11 mouse cellular contexts compared by ENCODE assay signal in the genomic region with DNA sequence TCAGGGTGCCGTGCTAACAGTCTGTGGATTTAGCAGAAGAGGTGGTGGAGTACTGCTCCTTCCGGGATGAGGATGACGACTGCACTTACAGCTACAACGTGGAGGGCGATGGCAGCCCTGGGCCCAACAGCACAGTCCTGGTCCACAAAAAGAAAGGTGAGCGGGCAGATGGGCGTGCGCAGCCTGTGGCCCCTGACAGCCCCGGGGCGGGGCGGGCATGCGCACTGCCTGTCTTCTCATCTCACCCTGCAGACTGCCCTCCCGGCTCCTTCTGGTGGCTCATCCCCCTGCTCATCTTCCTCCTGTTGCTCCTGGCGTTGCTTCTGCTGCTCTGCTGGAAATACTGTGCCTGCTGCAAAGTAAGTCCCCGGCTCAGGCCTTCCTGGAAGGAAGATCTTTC. TPM values are rescaled to one million over a fixed set of nuclear protein-coding genes. Genes with fewer than 3 reads are reported as not detected.
A peak's percentile ranks its signal among the peaks of the same experiment; 100 is the strongest.
DNase-seq lines count a peak whose midpoint lies in the region; ATAC-seq and TF ChIP-seq lines count a peak whose summit lies in the region.
"Had no signal": no experiment of that assay in that cellular context is flagged by ENCODE, and none has a peak within 500 bp of the region (broad histone marks: within the 10 kb centered on the region; RNA-seq: fewer than 3 reads in every experiment).

No protein-coding gene starts in this region.

- peak overlapping the region; percentile 15; the same call in 1 of the 2 replicates for H3K4me2 ChIP-seq in hindbrain, embryonic 12.5 days (replicated peaks)
- H3K4me2 ChIP-seq in hindbrain, postnatal 0 days (ENCODE audit: low read depth, low read length), result no peak overlapping the region
- H3K4me2 ChIP-seq in limb, embryonic 13.5 days (replicated peaks), result peak overlapping the region; percentile 39
- H3K4me2 ChIP-seq: hindbrain, embryonic 14.5 days had no signal

- ATAC-seq in hindbrain, embryonic 12.5 days (ENCODE audit: low FRiP score), result no peak
- ATAC-seq in hindbrain, postnatal 0 days, result no peak
- ATAC-seq in limb, embryonic 13.5 days (ENCODE audit: low FRiP score, low read depth), result no peak

- peaks cover 16% of the 10 kb centered on the region for H3K27me3 ChIP-seq in hindbrain, embryonic 12.5 days
- no peaks in the 10 kb centered on the region for H3K27me3 ChIP-seq in hindbrain, postnatal 0 days (ENCODE audit: insufficient read depth, low read length)
- peaks cover 27% of the 10 kb centered on the region for H3K27me3 ChIP-seq in E14TG2a.4 (ENCODE audit: insufficient read depth, low read length)
- H3K27me3 ChIP-seq in limb, embryonic 13.5 days, result peaks cover 30% of the 10 kb centered on the region

- H3K36me3 ChIP-seq in hindbrain, embryonic 12.5 days, result no peaks in the 10 kb centered on the region
- H3K36me3 ChIP-seq in hindbrain, postnatal 0 days (ENCODE audit: insufficient read depth, low read length), result no peaks in the 10 kb centered on the region
- H3K36me3 ChIP-seq in E14TG2a.4 (ENCODE audit: insufficient read depth, low read length) (no peaks in the 10 kb centered on the region), ES-E14 (ENCODE audit: control insufficient read depth, insufficient read depth, low read length, poor library complexity, severe bottlenecking) (no peaks in the 10 kb centered on the region)
- no peaks in the 10 kb centered on the region for H3K36me3 ChIP-seq in limb, embryonic 13.5 days

- 25% methylated on average over 14 of the region's 15 CpGs for whole genome bisulfite sequencing in hindbrain, embryonic 12.5 days
- WGBS in hindbrain, postnatal 0 days, result 31% methylated on average over 13 of the region's 15 CpGs
- 25% methylated on average over 15 of the region's 15 CpGs for WGBS in limb, embryonic 13.5 days

- no peak for TF ChIP-seq CTCF in hindbrain, postnatal 0 days (IDR thresholded peaks at IDR 0.05; ENCODE audit: low read depth)
- TF ChIP-seq CTCF in E14TG2a.4 (conservative IDR thresholded peaks at IDR 0.05; ENCODE audit: low read length), result no peak

- no peak for DNase-seq in hindbrain, postnatal 0 days (ENCODE audit: low spot score)
- DNase-seq in ES-E14 (ENCODE audit: low read depth, low spot score), result no peak
- DNase-seq in adrenal gland, adult 18-20 months (ENCODE audit: low spot score in 2 of 2), result no peak
- no peak for DNase-seq in cerebellum, adult 11 months
- DNase-seq: adrenal gland, postnatal 14 days; cerebellum, postnatal 25 days; retina, postnatal 1 day had no signal

- in situ Hi-C loops in ES-E14 (cut with MboI; ENCODE audit: low sequenced_read_pairs in 2 of 2, unreplicated experiment in 2 of 2), result no loop called here

- H3K27ac ChIP-seq in hindbrain, embryonic 12.5 days, result no peak overlapping the region
- H3K27ac ChIP-seq in hindbrain, postnatal 0 days, result no peak overlapping the region
- H3K27ac ChIP-seq in ES-E14 (ENCODE audit: insufficient read depth, low read depth, low read length, poor library complexity, severe bottlenecking), result no peak overlapping the region
- H3K27ac ChIP-seq in limb, embryonic 13.5 days, result no peak overlapping the region
- H3K27ac ChIP-seq: hindbrain, embryonic 14.5 days had no signal

- no peaks in the 10 kb centered on the region for H3K4me1 ChIP-seq in hindbrain, embryonic 12.5 days
- no peaks in the 10 kb centered on the region for H3K4me1 ChIP-seq in hindbrain, postnatal 0 days (ENCODE audit: insufficient read depth, low read length)
- H3K4me1 ChIP-seq in E14TG2a.4 (replicated peaks; ENCODE audit: low read depth, low read length), result peaks cover 45% of the 10 kb centered on the region
- peaks cover 0 to 15% of the 10 kb centered on the region in 2 experiments; a peak in 2 of 4 replicates for H3K4me1 ChIP-seq in ES-E14 (ENCODE audit: control insufficient read depth in 2 of 2, insufficient read depth in 2 of 2, low read length in 2 of 2, poor library complexity in 1 of 2)
- H3K4me1 ChIP-seq in limb, embryonic 13.5 days, result no peaks in the 10 kb centered on the region

- no peak overlapping the region for H3K4me3 ChIP-seq in hindbrain, embryonic 12.5 days
- H3K4me3 ChIP-seq in hindbrain, postnatal 0 days (ENCODE audit: low read length), result no peak overlapping the region
- peak overlapping the region; percentile 68 for H3K4me3 ChIP-seq in E14TG2a.4 (replicated peaks; ENCODE audit: low read length)
- peak overlapping the region; percentile 35 to 51 for H3K4me3 ChIP-seq in ES-E14 (ENCODE audit: insufficient read depth in 1 of 2, low read depth in 1 of 2, low read length in 2 of 2, poor library complexity in 1 of 2, severe bottlenecking in 1 of 2)
- peak overlapping the region; percentile 15; the same call in 1 of the 2 replicates for H3K4me3 ChIP-seq in limb, embryonic 13.5 days

- H3K9ac ChIP-seq in hindbrain, embryonic 12.5 days, result no peak overlapping the region
- H3K9ac ChIP-seq in hindbrain, postnatal 0 days (replicated peaks; ENCODE audit: low read length), result no peak overlapping the region
- peak overlapping the region; percentile 44; the same call in 1 of the 2 replicates for H3K9ac ChIP-seq in ES-E14 (ENCODE audit: insufficient read depth, low read depth, low read length, poor library complexity, severe bottlenecking)
- H3K9ac ChIP-seq in limb, embryonic 13.5 days, result no peak overlapping the region
- H3K9ac ChIP-seq: hindbrain, embryonic 14.5 days had no signal

- H3K9me3 ChIP-seq in hindbrain, embryonic 12.5 days (replicated peaks), result no peaks in the 10 kb centered on the region
- no peaks in the 10 kb centered on the region for H3K9me3 ChIP-seq in hindbrain, postnatal 0 days (ENCODE audit: low read length)
- no peaks in the 10 kb centered on the region for H3K9me3 ChIP-seq in E14TG2a.4 (ENCODE audit: low read length)
- no peaks in the 10 kb centered on the region for H3K9me3 ChIP-seq in ES-E14 (ENCODE audit: control insufficient read depth, insufficient read depth, low read depth, low read length)
- no peaks in the 10 kb centered on the region for H3K9me3 ChIP-seq in limb, embryonic 13.5 days

TF ChIP-seq in ES-E14, 5 proteins besides CTCF, POLR2A, EP300 and RAD21:
- no peak for TF ChIP-seq CHD2 (IDR thresholded peaks at IDR 0.05; ENCODE audit: low read depth, low read length)
- TF ChIP-seq MAFK (IDR thresholded peaks at IDR 0.05; ENCODE audit: insufficient read depth, low read depth, low read length), result no peak
- TF ChIP-seq ZNF384 (IDR thresholded peaks at IDR 0.05; ENCODE audit: low read depth, low read length), result no peak
- TF ChIP-seq HCFC1 (IDR thresholded peaks at IDR 0.05; ENCODE audit: borderline replicate concordance, insufficient read depth, low read length), result no peak
- TF ChIP-seq ZC3H11A (IDR thresholded peaks at IDR 0.05; ENCODE audit: borderline replicate concordance, low read depth, low read length), result no peak

RNA-seq across cellular contexts. Expression of gene Itgb4, which starts 15.2 kb away (rescaled TPM):
- 1.7 and 2.1 TPM in 2 replicates for polyA plus RNA-seq in hindbrain, embryonic 12.5 days (2016; fragmentation: Nextera tagmentation; extraction: Ambion mirVana)
- total RNA-seq in hindbrain, postnatal 0 days (2014; rRNA removed), result 1.7 and 3.1 TPM in 2 replicates
- polyA plus RNA-seq in hindbrain, postnatal 0 days (2015; fragmentation: Nextera tagmentation; extraction: Ambion mirVana), result 2.2 and 2.8 TPM in 2 replicates
- 9.6 and 26.3 TPM in 2 replicates for total RNA-seq in ES-E14 (2012; rRNA removed)
- polyA plus RNA-seq in limb, embryonic 13.5 days (2015; fragmentation: Nextera tagmentation; extraction: Ambion mirVana), result 5.2 and 6.3 TPM in 2 replicates
- total RNA-seq in adrenal gland, adult 18-20 months (2021), result 1 to 10 TPM; 3.1 to 3.7 TPM

RNA-seq across cellular contexts. Expression of gene Galk1, which starts 22.8 kb away (rescaled TPM):
- 109 and 115 TPM in 2 replicates for polyA plus RNA-seq in hindbrain, embryonic 12.5 days (2016; fragmentation: Nextera tagmentation; extraction: Ambion mirVana)
- total RNA-seq in hindbrain, postnatal 0 days (2014; rRNA removed), result 51.5 and 52.3 TPM in 2 replicates
- polyA plus RNA-seq in hindbrain, postnatal 0 days (2015; fragmentation: Nextera tagmentation; extraction: Ambion mirVana), result 60.3 and 61.7 TPM in 2 replicates
- total RNA-seq in ES-E14 (2012; rRNA removed), result 144 and 195 TPM in 2 replicates
- 207 and 211 TPM in 2 replicates for polyA plus RNA-seq in limb, embryonic 13.5 days (2015; fragmentation: Nextera tagmentation; extraction: Ambion mirVana)
- total RNA-seq in adrenal gland, adult 18-20 months (2021), result 10 to 100 TPM; 26.8 to 33.1 TPM

RNA-seq across cellular contexts. Expression of gene H3f3b, which starts 38.1 kb away (rescaled TPM):
- 2,216 and 2,474 TPM in 2 replicates for polyA plus RNA-seq in hindbrain, embryonic 12.5 days (2016; fragmentation: Nextera tagmentation; extraction: Ambion mirVana)
- 603 and 627 TPM in 2 replicates for total RNA-seq in hindbrain, postnatal 0 days (2014; rRNA removed)
- 2,179 and 2,253 TPM in 2 replicates for polyA plus RNA-seq in hindbrain, postnatal 0 days (2015; fragmentation: Nextera tagmentation; extraction: Ambion mirVana)
- total RNA-seq in ES-E14 (2012; rRNA removed), result 504 and 729 TPM in 2 replicates
- polyA plus RNA-seq in limb, embryonic 13.5 days (2015; fragmentation: Nextera tagmentation; extraction: Ambion mirVana), result 2,219 and 2,483 TPM in 2 replicates
- 100 to 1,000 TPM; 248 to 269 TPM for total RNA-seq in adrenal gland, adult 18-20 months (2021)

RNA-seq across cellular contexts. Expression of gene Unk, which starts 40.4 kb away (rescaled TPM):
- polyA plus RNA-seq in hindbrain, embryonic 12.5 days (2016; fragmentation: Nextera tagmentation; extraction: Ambion mirVana), result 48.8 and 49.1 TPM in 2 replicates
- 47.1 and 50.2 TPM in 2 replicates for total RNA-seq in hindbrain, postnatal 0 days (2014; rRNA removed)
- 22.8 and 24.5 TPM in 2 replicates for polyA plus RNA-seq in hindbrain, postnatal 0 days (2015; fragmentation: Nextera tagmentation; extraction: Ambion mirVana)
- 32.5 and 39.6 TPM in 2 replicates for total RNA-seq in ES-E14 (2012; rRNA removed)
- 39.4 and 44.8 TPM in 2 replicates for polyA plus RNA-seq in limb, embryonic 13.5 days (2015; fragmentation: Nextera tagmentation; extraction: Ambion mirVana)
- total RNA-seq in adrenal gland, adult 18-20 months (2021), result 10 to 100 TPM; 16.2 to 19.2 TPM

RNA-seq across cellular contexts. Expression of gene Recql5, which starts 56.4 kb away (rescaled TPM):
- 31.8 and 34.7 TPM in 2 replicates for polyA plus RNA-seq in hindbrain, embryonic 12.5 days (2016; fragmentation: Nextera tagmentation; extraction: Ambion mirVana)
- 11.4 and 14.3 TPM in 2 replicates for total RNA-seq in hindbrain, postnatal 0 days (2014; rRNA removed)
- 7.9 and 9.9 TPM in 2 replicates for polyA plus RNA-seq in hindbrain, postnatal 0 days (2015; fragmentation: Nextera tagmentation; extraction: Ambion mirVana)
- 28.0 and 40.8 TPM in 2 replicates for total RNA-seq in ES-E14 (2012; rRNA removed)
- polyA plus RNA-seq in limb, embryonic 13.5 days (2015; fragmentation: Nextera tagmentation; extraction: Ambion mirVana), result 22.3 and 23.7 TPM in 2 replicates
- 10 to 100 TPM; 17.1 to 27.1 TPM for total RNA-seq in adrenal gland, adult 18-20 months (2021)

Comparison
In these comparisons a context has a peak if more than half of its experiments do, and no peak if none do; other contexts are left out.
1. H3K4me3 ChIP-seq: peak in E14TG2a.4 (single experiment), ES-E14 (2 of 2) and limb, embryonic 13.5 days (single experiment); none in hindbrain, embryonic 12.5 days (single experiment) and hindbrain, postnatal 0 days (single experiment).